Mouse (Mus musculus): ENCODE measurements around the gene Gm45785.
A peak's percentile ranks its signal among the peaks of the same experiment; 100 is the strongest.
"Not testable (repeated sequence)": the region's sequence is repeated elsewhere in the genome, so short reads cannot be mapped to it uniquely, and the experiment has no call there.

Gene Gm45785

DNA sequence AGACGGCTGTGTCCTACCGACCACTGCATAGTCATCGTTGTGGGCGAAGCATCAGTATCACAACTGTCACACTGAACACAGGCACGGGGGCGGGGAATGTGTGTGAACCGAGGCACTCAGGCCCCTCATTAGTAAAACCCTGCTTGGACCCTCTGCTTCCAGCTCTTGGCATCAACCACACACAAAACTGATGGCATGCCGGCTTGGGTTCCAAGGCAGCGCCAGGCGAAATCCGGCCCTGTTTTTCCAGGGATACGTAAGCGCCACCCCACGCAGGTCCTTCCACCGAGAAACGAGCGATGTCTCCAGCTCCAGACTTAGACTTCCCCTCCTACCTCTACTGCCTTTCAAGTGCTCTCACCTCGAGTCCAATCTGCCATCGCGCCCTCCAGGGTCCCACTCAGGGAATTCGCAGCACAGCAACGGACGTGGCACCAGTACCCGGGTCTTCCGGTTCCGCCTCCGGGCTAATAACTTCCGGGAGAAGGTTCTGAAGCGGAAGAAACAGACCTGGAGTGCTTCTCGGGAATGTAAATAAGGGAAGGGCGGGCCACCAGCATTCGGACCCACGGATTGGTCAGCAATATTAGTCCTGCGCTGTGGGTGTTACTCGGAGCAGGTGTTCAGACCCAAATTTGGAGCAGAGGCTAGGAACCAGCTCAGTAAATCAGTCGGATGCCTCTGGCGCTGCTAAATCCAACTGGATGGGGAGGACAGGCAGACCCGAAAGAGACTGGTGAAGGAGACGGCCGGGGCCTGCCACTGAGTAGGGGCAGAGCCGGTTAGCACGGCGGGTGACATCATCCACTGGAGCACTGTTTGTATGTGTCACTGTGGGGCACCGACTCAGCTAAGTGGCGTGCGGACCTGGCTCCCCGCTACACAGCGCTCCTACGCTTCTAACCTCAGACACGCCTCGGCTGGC is at the start of gene Gm45785:
Gene Gm45785, minus strand, starts transcription at position 472 of the 925 bp plus-strand sequence.
- peak; percentile 39 to 50 for DNase-seq (ENCODE audit: low spot score in 2 of 2)

DNA sequence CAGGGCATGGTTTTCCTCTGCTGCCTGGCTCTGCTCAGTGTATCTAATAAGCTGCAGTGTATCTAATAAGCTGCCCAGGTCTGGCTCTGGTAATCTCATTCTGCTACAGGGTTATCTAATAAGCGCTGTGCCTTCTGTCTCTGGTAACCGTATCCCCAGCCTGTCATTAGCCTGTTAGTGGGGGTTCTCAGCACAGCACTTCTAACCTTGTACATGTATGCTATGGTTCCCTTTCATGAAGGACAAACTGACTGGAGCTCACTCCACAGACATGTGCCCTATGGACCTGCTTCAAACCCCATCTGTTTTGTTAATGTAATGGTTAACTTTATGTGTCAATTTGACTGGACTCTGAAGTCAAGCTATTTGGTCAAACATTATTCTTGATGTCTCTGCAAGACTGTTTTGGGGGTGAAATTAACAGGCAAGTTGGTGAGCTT is 49.5 kb upstream of the Gm45785 start:
- DNase-seq (ENCODE audit: low spot score in 2 of 2): no peak

DNA sequence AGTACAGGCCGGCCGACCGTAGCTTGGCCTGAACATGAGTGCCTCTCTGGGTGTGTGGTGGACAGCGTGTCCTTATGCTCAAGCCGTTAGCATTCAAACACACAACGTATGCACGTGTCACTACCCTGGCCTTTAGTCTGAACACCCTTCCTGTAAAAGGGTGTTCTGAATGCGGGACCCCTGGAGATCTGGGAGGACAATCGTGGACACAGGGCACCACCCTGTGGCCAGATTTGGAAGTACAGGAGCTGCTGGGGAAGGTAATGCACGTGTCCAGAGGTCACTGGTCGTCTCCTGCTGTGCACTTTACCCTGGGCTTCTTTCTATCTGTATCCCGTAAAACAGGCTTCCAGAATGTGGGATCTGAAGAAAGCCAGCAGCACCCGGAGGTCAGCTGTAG is 47.1 kb upstream of the Gm45785 start:
- peak; percentile 53 to 79 for DNase-seq (ENCODE audit: low spot score in 2 of 2)

DNA sequence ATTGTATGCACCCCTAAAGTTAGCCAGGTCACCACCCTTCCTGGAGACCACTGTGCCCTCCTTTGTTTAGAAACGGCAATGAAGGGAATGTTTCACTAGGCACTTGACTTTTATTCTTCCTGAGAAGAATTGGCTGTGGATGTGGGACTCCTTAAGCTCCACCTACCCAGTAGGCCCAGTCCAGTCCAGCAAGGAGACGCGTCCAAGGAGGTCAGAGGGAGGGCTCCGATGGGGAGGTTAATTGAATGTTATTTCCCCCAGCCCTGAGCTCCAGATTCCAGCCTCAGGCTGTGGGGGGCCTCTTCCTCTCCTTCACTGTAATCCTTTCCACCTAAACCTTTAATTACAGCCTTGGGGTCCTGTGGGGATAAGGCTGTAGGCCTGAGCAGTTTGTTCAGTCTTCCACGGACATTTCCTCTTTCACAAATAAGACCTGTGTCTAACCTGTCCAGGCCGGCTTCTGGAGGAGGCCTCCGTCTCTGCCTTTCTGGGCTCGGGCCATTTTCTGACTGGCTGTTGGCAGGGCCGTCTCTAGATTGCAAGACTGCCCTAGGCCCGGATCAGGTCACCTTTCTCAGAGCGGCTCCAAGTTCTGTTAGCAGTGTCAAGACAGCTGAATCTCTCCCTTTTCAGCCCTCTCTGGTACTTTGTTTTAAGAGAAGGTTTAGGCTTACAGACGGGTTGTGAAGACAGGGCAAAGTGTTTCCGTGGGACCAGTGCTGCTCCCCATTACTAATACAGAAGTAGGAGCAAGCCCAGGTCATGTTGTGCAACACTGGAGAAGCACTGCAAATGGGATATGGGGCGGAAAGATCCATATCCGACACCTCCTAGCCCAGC is 46.1 kb upstream of the Gm45785 start:
- no peak for DNase-seq (ENCODE audit: low spot score in 2 of 2)

DNA sequence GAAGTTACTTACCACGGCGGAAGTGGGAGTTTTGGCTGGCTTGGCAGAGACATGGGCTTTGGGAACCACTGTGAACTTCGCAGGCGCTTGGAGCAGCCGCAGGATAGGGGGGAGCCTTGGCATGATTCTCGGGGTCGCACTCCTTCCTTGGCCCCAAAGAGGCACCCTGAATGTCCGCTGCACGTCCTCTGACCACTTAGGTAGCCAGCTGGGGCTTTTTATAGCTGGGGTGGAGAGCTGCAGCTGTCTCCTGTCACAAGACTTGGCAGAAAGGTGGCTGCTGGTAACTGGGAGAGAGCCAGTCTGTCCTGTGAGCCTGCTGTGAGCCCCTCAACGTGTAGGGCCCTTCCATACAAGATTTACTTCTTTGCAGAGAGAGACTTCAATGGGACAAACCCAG is 44.1 kb upstream of the Gm45785 start, which contains the start of gene Cox8b:
Gene Cox8b, minus strand, starts transcription at position 227 of the 400 bp plus-strand sequence.
- no peak for DNase-seq (ENCODE audit: low spot score in 2 of 2)

DNA sequence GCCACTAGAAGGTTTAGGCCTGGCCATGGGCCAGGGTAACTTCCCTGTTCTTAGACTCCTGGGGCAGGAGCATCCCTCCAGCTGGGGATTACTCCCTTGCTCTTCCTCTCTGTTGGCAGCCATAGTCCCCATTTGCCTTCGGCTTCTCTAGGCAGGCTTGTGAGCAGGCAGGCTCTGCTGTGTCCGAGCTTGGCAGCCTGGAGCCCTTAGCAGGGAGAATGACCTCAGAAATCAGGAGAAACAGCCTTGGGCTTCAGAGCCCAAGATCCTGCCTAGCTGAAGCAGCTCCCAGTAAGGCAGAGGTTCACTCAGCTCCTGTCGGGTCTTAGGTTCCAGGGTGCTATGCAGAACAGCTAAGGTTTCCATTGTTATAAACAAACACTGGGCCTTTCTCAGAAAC is 43.0 kb upstream of the Gm45785 start:
- no peak for DNase-seq (ENCODE audit: low spot score in 2 of 2)

DNA sequence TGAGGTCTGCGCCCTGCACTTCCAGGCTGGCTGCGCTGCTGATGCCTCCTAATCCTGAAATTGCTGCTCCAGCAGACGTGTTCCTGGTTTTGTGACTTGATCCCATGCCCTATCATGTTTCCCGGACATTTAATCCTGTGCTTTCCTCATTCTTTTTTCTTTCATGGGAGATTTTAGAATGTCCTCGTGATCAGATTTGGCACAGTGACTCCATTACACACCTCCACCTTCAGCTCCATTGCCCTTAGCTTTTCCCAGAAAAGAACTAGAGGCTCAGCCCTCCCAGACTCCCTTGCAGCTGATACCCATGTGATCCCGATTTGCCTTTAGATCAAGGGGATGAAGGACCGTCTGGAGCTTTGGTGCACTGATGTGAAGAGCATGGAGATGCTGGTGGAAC is 41.7 kb upstream of the Gm45785 start:
- no peak for DNase-seq (ENCODE audit: low spot score in 2 of 2)

DNA sequence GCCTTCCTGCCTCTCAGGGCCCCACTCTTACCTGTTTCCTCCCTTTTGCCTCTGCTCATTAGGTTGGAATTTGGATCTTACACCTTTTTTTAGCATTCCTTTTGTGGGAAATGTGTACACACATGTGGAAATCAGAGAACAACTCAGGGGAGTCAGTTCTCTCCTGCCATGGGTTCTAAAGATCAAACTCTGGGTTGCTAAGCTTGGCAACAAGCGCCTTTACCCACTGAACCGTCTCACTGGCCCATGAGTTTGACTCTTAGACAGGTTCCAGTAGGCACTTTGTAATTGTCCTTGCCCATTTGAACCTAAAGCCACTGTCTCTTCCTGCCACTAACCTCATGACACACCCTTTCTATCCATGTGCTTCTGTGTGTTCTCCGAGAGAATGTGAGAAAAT is 38.5 kb upstream of the Gm45785 start:
- DNase-seq (ENCODE audit: low spot score in 2 of 2): no peak

DNA sequence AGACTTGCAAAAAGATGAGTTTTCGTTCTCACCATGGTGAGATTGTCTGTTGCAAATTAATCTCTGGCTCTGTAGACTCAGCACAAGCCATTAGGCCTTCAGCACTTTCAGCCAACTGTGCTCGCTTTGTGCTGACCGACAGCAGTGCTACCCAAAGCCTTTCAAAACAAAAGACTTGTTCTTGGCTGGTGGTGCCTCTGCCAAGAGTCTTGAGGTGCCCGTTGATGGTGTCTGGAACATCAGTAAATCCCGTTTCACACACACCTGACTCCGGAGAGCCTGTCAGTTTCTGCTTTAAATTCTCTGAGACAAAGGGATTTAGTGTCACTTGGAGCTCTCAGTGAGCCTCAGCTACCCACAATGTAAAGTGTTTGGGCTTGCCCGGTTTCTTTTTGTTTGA is 37.9 kb upstream of the Gm45785 start:
- no peak for DNase-seq (ENCODE audit: low spot score in 2 of 2)

DNA sequence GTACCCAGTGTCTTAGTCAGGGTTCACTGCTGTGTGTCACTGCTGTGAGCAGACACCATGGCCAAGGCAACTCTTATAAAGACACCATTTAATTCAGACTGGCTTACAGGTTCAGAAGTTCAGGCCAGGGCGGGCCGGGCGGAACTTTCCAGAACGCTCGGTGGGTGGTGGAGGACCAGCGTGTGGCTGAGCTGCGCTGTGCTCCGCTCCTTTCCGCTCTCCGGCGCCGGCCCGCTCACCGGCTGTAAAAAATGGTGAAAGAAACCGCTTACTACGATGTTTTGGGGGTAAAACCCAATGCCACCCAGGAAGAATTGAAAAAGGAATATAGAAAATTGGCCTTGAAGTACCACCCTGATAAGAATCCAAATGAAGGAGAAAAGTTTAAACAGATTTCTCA is 34.5 kb upstream of the Gm45785 start:
- not testable (repeated sequence) for DNase-seq (ENCODE audit: low spot score in 2 of 2)

DNA sequence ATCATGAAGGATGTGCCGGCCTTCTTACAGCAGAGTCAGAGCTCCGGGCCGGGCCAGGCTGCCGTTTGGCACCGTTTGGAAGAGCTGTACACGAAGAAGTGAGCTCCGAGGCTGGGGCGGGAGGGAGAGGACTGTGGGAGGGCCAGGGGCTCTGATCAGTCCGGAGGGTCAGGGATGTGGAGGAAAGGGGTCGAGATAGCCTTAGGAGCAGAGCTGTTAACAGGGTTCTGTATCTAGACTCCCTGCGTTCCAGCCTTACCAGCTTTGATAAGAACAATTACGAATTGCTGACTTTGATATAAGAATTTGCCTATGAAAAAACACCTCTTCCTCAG is 26.3 kb upstream of the Gm45785 start:
- DNase-seq (ENCODE audit: low spot score in 2 of 2): no peak

DNA sequence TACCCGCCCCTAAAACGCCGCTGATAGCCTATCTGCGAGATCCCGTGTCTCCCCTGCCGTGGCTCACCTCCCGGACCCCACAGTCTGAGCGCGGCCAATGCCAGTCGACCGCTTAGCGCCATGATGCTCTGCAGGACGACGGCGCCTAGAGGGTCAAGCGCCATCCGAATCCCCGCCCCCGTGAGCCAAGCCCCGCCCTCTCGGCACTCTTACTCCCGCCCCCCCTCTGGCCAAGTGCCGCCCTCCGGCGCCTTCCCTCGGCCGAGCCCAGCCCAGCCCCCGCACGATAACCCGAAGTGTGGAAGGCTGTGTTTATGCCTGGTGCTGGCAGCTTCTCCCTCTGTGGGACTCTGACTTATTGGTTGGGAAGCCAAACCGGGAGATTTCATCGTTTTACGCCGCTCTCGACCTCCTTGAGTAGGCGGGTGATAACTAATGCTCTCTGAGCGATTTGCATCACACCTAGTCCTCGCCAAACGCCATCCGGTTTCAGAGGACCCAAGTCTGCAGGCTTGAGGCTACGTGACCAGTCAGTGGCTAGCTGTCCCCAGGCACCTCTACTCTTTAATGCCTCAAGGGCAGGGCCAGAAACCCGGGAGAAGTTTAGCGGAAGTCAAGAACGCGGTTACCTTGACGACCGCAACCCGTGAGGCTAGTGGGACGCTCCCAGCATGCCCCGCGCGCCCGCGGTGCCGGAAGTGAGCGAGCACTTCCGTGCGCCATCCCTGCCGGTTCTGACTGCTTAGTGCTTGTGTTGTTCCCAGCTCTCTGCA is 25.8 kb upstream of the Gm45785 start, which contains the start of the genes Psmd13 and Sirt3:
Gene Psmd13, plus strand, starts transcription at position 273 of the 773 bp plus-strand sequence.
Gene Sirt3, minus strand, starts transcription at position 614 of the 773 bp plus-strand sequence.
- peak; percentile 86 to 91 for DNase-seq (ENCODE audit: low spot score in 2 of 2)

DNA sequence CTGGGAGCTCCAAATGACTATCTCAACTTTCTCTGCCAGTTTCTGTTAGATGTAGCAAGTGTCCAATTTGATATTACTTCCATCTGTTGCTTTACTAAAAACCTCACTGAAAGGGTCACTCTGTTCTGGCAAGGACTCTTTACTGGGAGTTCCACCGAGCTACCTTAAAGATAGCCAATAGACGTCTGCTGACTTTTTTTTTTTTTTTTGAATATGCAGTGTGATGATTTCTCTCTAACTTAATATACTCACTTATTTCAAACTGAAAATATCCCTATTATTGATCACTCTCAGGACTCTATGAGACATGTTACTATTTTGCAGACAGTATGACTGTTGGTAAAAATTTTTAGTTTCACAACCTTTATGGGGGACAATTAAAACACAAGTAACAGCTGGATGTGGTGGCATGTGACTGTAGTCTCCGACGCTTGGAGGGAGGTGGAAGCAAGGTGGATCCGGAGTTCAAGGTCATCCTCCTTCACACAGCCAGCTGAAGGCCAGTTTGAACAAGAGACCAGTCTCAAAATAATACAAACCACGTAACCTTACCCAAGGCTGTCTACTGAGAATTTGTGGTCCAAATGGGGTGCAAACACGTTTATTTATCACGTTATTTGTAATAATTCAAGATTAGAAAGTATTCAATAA is 24.9 kb upstream of the Gm45785 start:
- DNase-seq (ENCODE audit: low spot score in 2 of 2): no peak

DNA sequence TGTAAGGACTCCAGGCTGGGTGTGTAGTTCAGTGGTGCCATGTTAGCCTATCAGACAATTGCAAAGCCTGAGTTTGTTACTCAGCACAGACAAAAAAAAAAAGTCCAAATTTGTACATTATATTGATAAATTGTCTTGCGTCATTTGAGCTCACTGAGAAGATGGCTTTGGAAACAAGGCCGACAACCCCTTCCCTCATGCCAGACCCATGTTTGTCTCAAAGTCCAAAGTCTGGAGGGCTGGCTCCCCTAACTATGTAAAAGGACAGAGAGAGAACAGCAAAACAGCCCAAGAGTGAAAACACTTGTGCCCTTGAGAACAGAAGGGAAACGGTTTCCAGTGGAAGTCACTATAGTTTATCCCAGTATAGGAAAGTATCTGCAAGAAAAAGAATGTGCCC is 24.3 kb upstream of the Gm45785 start:
- no peak for DNase-seq (ENCODE audit: low spot score in 2 of 2)

DNA sequence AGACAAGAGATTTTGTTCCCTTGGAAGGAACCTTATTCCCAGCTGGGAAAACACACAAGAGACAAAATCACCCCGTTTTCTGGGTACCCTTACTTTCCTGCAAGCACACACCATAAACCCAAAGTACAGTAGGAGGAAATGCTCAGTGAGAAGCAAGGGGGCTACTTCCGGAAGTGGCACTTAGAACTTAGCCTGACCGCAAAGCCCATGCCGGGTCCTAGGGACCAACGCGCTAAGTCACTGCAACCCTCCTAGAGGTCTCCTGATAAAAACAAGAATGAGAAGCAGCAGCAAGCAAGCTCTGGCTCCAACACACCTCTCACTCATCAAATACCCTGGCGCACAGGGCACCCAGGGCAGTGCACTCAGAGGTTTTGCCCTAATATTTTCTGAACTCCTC is 23.2 kb upstream of the Gm45785 start:
- no peak for DNase-seq (ENCODE audit: low spot score in 2 of 2)

DNA sequence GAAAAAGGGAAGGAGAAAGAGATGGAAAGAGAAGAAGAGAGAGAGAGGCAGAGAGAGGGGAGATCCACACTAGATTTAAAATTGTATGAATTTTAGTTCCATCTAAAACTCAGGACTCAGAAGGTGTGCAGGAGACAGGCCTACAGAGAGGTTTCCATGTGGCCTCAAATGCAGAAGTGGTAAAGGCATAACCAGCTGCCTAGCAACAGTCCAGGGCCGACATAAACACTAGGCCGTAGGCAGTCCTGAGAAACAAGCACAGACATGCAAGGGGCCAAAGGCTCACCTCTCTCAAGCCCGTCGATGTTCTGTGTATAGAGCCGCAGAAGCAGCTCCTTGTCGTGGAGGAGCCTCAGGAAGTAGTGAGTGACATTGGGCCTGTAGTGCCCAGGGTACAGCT is 21.2 kb upstream of the Gm45785 start:
- no peak for DNase-seq (ENCODE audit: low spot score in 2 of 2)

DNA sequence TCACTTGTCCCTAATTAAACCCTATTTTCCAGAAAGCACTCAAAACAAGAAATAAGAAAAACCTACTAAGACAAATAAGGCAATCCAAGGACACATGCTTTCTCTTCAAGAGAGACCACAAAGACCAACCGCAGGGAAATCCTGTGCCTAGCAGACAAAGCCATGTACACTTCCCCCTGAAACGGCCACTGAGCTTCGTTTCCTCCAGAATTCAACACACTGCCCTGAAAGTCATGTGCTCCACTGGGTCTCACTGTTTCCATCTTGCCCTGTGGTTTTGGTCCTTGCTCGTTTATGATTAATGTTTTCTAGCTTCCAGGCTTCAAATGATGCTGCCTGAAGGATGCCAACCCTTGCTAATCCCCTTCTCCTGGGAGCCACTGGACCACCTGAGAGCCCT is 18.1 kb upstream of the Gm45785 start:
- no peak for DNase-seq (ENCODE audit: low spot score in 2 of 2)

DNA sequence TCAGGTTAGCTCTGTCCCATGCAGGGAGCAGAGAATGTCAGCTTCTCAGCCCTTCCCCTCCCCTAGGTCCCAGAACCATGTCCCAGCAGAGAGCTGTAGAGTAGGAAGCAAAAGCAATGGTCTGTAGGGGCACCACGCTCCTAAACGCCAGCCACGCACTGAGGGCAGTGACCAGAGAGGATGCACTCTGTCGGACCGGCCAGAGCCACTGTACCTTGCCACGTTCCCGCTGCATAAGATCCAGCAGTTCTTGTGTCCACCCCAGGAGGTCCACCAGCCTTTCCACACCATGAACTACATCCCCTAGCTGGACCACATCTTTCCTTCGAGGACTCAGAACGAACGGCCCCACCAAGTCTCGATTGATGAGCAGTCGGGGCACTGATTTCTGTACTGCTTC is 8.6 kb upstream of the Gm45785 start:
- no peak for DNase-seq (ENCODE audit: low spot score in 2 of 2)

DNA sequence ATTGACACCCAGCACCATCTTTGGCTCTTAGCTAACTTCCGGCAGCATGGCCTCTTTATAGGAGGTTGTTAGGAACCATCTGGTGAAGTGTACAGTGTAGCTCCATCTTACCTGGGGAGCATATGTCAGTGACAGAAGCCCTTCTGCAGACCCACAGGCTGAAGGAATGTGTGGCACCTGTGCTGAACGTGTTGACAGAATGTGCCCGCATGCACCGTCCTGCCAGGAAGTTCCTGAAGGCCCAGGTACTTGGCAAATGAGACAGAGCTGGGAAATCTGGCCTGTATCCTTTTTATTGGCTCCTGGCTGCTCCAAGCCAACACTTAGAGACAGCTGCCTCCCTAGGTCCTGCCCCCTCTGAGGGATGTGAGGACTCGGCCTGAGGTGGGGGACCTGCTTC is 4.6 kb upstream of the Gm45785 start:
- DNase-seq (ENCODE audit: low spot score in 2 of 2): no peak

DNA sequence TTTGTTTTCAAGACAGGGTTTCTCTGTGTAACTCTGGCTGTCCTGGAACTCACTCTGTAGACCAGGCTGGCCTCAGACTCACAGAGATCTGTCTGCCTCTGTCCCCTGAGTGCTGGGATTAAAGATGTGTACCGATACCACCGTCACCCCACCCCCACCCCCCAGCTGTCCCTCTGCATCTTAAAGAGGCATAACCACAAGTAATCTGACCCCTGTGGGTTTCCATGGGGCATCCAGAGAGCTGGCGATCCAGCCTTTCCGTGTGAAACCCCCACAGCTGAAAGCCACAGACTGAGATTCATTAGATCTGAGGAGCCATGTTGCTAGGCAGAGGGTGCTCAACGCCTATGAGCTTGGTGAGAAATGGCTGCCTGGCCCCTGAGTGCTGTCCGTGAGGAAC is 3.9 kb upstream of the Gm45785 start:
- no peak for DNase-seq (ENCODE audit: low spot score in 2 of 2)

DNA sequence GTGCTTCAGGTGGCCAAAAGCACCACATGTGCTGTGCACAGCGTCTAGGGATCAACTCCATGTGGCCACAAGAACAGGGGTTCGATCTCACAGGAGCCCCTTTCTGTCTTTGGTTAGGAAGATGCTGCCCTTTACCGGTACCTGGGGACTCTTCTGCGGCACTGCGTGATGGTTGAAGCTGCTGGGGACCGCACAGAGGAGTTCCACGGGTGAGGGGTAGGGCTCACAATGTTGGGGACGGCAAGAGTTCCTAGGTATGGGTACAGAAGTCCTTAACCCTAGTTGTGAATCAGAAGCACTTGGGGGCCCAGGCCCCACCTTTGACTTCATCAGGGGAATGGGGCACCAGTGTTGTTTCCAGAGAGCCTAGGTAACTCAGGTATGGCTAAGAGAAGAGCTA is 2.6 kb upstream of the Gm45785 start:
- no peak for DNase-seq (ENCODE audit: low spot score in 2 of 2)

Measured in thymus, postnatal 10 days (tissue).